Mouse (Mus musculus) kidney, adult 2 months (tissue): Measurements from ENCODE around the gene Ccn2.

Source experiments
- CTCF ChIP-seq: fragments of 200-500 bp; conservative IDR thresholded peaks from 2 replicates; pipeline ENCODE4 v1.5.1; 2011; ENCODE audit warnings: low read depth, mild to moderate bottlenecking, control low read depth, low read length, moderate library complexity, mixed read lengths; ENCODE audit not compliant: insufficient read depth, insufficient read length
- POLR2A ChIP-seq: fragments of 200-500 bp; IDR thresholded peaks from one replicate; pipeline ENCODE4 v1.6.1; 2011; ENCODE audit warnings: low read depth, low read length, control low read depth

- TF ChIP-seq CTCF, result no peak
- no peak for TF ChIP-seq POLR2A
Observed at GRCm38 (mm10) chr10:24631122-24631521, 35.9 kb downstream of the Ccn2 start.
